Mouse (Mus musculus) CD4-positive helper T cell, adult 2 months (primary cell): ENCODE results near the gene Oasl2.
"Not testable (repeated sequence)": the region's sequence is repeated elsewhere in the genome, so short reads cannot be mapped to it uniquely, and the experiment has no call there.

Experiments
- DNase-seq: peaks from one replicate; pipeline ENCODE4 v3.0.0-alpha.2; 2012; ENCODE audit warnings: low read depth, missing footprints, low spot score

Oasl2 gene

GRCm38 (mm10) chr5:114914855-114915254 is 18.1 kb downstream of the Oasl2 start:
- no peak for DNase-seq

- DNase-seq, result no peak
Observed at GRCm38 (mm10) chr5:114915854-114916253, 19.1 kb downstream of the Oasl2 start.

- DNase-seq, result no peak
Observed at GRCm38 (mm10) chr5:114916777-114917176, 20.0 kb downstream of the Oasl2 start.

- DNase-seq, result not testable (repeated sequence)
Observed at GRCm38 (mm10) chr5:114917357-114917756, 20.6 kb downstream of the Oasl2 start.

GRCm38 (mm10) chr5:114921551-114922365 is 25.0 kb downstream of the Oasl2 start:
- peak; percentile 89 for DNase-seq

GRCm38 (mm10) chr5:114922366-114922731 is 25.6 kb downstream of the Oasl2 start:
- DNase-seq, result no peak

GRCm38 (mm10) chr5:114922998-114923473 is 26.3 kb downstream of the Oasl2 start, which contains the start of gene Oasl1:
Gene Oasl1 (plus strand): TSS chr5:114923240.
- peak; percentile 65 for DNase-seq

GRCm38 (mm10) chr5:114926153-114926684 is 29.5 kb downstream of the Oasl2 start:
- no peak for DNase-seq

GRCm38 (mm10) chr5:114926753-114927152 is 30.0 kb downstream of the Oasl2 start:
- no peak for DNase-seq

GRCm38 (mm10) chr5:114931626-114932025 is 34.9 kb downstream of the Oasl2 start:
- DNase-seq, result no peak

GRCm38 (mm10) chr5:114933206-114933605 is 36.5 kb downstream of the Oasl2 start:
- no peak for DNase-seq

- no peak for DNase-seq
Observed at GRCm38 (mm10) chr5:114935838-114936237, 39.1 kb downstream of the Oasl2 start.

GRCm38 (mm10) chr5:114941138-114941537 is 44.4 kb downstream of the Oasl2 start:
- not testable (repeated sequence) for DNase-seq

GRCm38 (mm10) chr5:114942074-114942765 is 45.5 kb downstream of the Oasl2 start, which contains the start of gene 2210016L21Rik:
Gene 2210016L21Rik (plus strand): TSS chr5:114942158.
- DNase-seq, result peak; percentile 90

- no peak for DNase-seq
Observed at GRCm38 (mm10) chr5:114942766-114943130, 46.0 kb downstream of the Oasl2 start.

GRCm38 (mm10) chr5:114945072-114945471 is 48.3 kb downstream of the Oasl2 start:
- no peak for DNase-seq

GRCm38 (mm10) chr5:114948891-114949290 is 52.2 kb downstream of the Oasl2 start:
- no peak for DNase-seq

GRCm38 (mm10) chr5:114949316-114949715 is 52.6 kb downstream of the Oasl2 start:
- DNase-seq, result no peak

- no peak for DNase-seq
Observed at GRCm38 (mm10) chr5:114949812-114950211, 53.1 kb downstream of the Oasl2 start.

- DNase-seq, result no peak
Observed at GRCm38 (mm10) chr5:114950669-114951068, 53.9 kb downstream of the Oasl2 start.

GRCm38 (mm10) chr5:114951279-114951880 is 54.6 kb downstream of the Oasl2 start:
- DNase-seq, result no peak

- DNase-seq, result no peak
Observed at GRCm38 (mm10) chr5:114953326-114953725, 56.6 kb downstream of the Oasl2 start.
